Mouse (Mus musculus) liver, embryonic 12.5 days (tissue): Measurements from ENCODE around the gene Marveld2. TPM values are rescaled to one million over a fixed set of nuclear protein-coding genes. Genes with fewer than 3 reads are reported as not detected.

Experiments
- ATAC-seq: fragments of 200-750 bp; cut with Nextera tagmentation; 2 replicates; pipeline ENCODE4 v1.8.0; 2017; ENCODE audit warnings: moderate number of reproducible peaks, mild to moderate bottlenecking, moderate library complexity
- H3K27ac ChIP-seq: fragments of 300-500 bp; sonication (generic); 2 replicates; pipeline ENCODE4 v1.5.1; 2016; ENCODE audit warnings: mild to moderate bottlenecking
- H3K27me3 ChIP-seq: fragments of 300-500 bp; sonication (generic); replicated peaks from 2 replicates; pipeline ENCODE4 v1.6.1; 2016; ENCODE audit warnings: mild to moderate bottlenecking, moderate library complexity
- H3K36me3 ChIP-seq: fragments of 300-500 bp; sonication (generic); 2 replicates; pipeline ENCODE4 v1.6.1; 2016; ENCODE audit warnings: mild to moderate bottlenecking, moderate library complexity
- H3K4me1 ChIP-seq: fragments of 300-500 bp; sonication (generic); 2 replicates; pipeline ENCODE4 v1.6.1; 2016
- H3K4me2 ChIP-seq: fragments of 300-500 bp; sonication (generic); 2 replicates; pipeline ENCODE4 v1.6.1; 2016; ENCODE audit warnings: mild to moderate bottlenecking, moderate library complexity
- H3K4me3 ChIP-seq: fragments of 300-500 bp; sonication (generic); 2 replicates; pipeline ENCODE4 v1.5.1; 2016; ENCODE audit warnings: mild to moderate bottlenecking, moderate library complexity
- H3K9ac ChIP-seq: fragments of 300-500 bp; sonication (generic); 2 replicates; pipeline ENCODE4 v1.6.1; 2016; ENCODE audit warnings: mild to moderate bottlenecking, moderate library complexity
- H3K9me3 ChIP-seq: fragments of 300-500 bp; sonication (generic); replicated peaks from 2 replicates; pipeline ENCODE4 v1.6.1; 2016; ENCODE audit warnings: mild to moderate bottlenecking, moderate library complexity
- WGBS: fragments of 180-500 bp; shearing (Covaris S2); methylation state at CpG from one replicate; pipeline ENCODE4 v1.1.7; 2016; ENCODE audit not compliant: insufficient replicate concordance; 5-methylcytosine and 5-hydroxymethylcytosine counted together
- polyA plus RNA-seq: library from polyadenylated mRNA; unstranded; fragments of >200 nt; fragmentation: Nextera tagmentation; extraction: Ambion mirVana; gene quantifications from 2 replicates; pipeline ENCODE4 v1.2.1, GENCODE M21; 2016

Gene Marveld2
- 6.2 and 7.1 TPM in 2 replicates for polyA plus RNA-seq

DNA sequence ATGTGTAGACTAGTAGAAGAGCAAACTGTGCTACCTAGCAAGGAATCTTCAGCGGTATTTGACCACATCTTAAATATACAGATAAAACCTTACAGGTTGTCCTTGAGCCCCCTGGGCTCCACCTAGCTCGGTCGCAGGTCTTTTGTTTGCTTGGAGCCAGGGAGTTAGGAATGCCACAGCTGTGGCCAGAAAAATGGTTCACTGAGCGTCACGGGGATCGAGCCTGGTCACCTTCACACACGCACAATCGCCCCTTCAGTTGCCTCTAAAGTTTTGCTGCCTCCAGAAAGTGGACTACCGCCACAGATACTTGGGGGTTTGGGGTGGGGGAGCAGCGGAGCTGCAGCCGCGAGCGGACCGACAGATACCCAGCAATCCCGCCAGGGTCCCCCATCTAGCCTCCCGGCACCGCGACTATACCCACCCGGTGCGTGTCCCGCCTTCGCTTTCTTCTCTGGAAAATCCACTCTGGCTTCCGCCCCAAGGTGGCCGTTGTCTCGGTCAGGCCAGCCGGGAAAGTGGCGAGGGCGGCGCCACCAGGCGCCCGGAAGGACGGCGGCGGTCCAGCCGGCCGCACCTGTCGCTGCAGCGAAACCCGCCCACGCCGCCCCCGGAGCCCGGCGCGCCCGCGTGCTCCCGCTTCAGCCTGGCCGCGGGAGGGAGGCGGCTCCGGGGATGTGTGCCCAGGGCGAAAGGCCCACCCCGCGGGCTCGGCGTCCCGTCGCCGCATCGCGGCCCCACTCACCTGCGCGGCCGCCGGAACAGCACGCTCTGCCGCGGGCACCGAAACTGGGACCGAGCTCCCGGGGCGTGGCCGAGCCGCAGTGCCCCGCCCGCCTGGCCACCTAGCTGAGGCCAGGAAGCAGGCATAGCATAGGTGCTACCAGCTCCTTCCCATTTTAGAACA, at the start of gene Marveld2:
Marveld2 (minus strand) TSS at position 791 of the 907 bp plus-strand sequence.
- no peaks in the 10 kb centered on the region for H3K9me3 ChIP-seq
- 5% methylated on average over 77 of the region's 77 CpGs for WGBS
- peak within 1 kb of the TSS; percentile 71 for H3K9ac ChIP-seq
- H3K36me3 ChIP-seq: peaks cover 48% of the 10 kb centered on the region
- peaks cover 12% of the 10 kb centered on the region for H3K4me1 ChIP-seq
- H3K27ac ChIP-seq: peak within 1 kb of the TSS; percentile 33; the same call in 1 of the 2 replicates
- ATAC-seq: peak; percentile 78
- H3K27me3 ChIP-seq: peaks cover 12% of the 10 kb centered on the region; the same call in 1 of the 2 replicates
- peak within 1 kb of the TSS; percentile 68 for H3K4me3 ChIP-seq
- H3K4me2 ChIP-seq: peak within 1 kb of the TSS; percentile 89

- Histone ChIP-seq H3K27ac (no peak overlapping the region), H3K4me2 (no peak overlapping the region), H3K27me3 (no peaks in the 10 kb centered on the region), H3K36me3 (peaks cover 48% of the 10 kb centered on the region), H3K4me3 (no peak overlapping the region), H3K4me1 (no peaks in the 10 kb centered on the region), H3K9me3 (no peaks in the 10 kb centered on the region), H3K9ac (no peak overlapping the region)
- 35% methylated on average over 4 of the region's 4 CpGs for WGBS
- peak; percentile 18; the same call in 1 of the 2 replicates for ATAC-seq
Measured at GRCm38 (mm10) chr13:100659864-100660456, 43.2 kb upstream of the Marveld2 start.

DNA sequence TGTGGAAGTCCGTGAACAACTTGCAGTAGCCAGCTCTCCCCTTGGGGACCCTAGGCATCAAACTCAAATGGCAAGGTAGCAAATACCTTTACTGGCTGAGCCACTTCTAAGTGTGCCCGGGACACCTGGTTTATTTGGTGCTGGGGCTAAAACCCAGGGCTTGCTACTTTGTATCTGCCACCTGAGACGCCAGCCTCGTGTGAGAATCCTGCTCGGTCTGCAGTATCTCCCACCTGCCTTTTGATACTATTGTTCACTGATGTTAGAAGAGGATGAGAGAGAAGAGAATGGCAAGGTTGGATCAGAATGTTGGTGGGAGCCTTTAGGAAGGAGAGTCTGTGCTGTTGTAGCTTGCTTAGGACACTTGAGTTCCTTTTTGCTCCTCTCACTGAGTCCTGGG, 41.3 kb upstream of the Marveld2 start:
- 90% methylated on average over 5 of the region's 5 CpGs for WGBS
- H3K4me1 ChIP-seq: peaks cover 11% of the 10 kb centered on the region; the same call in 1 of the 2 replicates
- H3K9me3 ChIP-seq: no peaks in the 10 kb centered on the region
- 0 out of 2 replicates have a peak overlapping the region, but pooled peaks have one; percentile 6 for H3K27ac ChIP-seq
- H3K27me3 ChIP-seq: no peaks in the 10 kb centered on the region
- no peak overlapping the region for H3K4me3 ChIP-seq
- H3K4me2 ChIP-seq: no peak overlapping the region
- H3K36me3 ChIP-seq: peaks cover 45% of the 10 kb centered on the region
- no peak overlapping the region for H3K9ac ChIP-seq
- ATAC-seq: no peak

GRCm38 (mm10) chr13:100651439-100652186, 34.8 kb upstream of the Marveld2 start, which contains the start of gene Taf9:
Gene Taf9, plus strand, starts transcription at chr13:100651579.
- Histone ChIP-seq H3K4me3 (peak within 1 kb of the TSS; percentile 98), H3K9ac (peak within 1 kb of the TSS; percentile 89), H3K27ac (peak within 1 kb of the TSS; percentile 90), H3K4me1 (peaks cover 26% of the 10 kb centered on the region), H3K36me3 (peaks cover 39% of the 10 kb centered on the region), H3K27me3 (no peaks in the 10 kb centered on the region), H3K4me2 (peak within 1 kb of the TSS; percentile 94), H3K9me3 (no peaks in the 10 kb centered on the region)
- ATAC-seq: peak; percentile 65
- WGBS: 3% methylated on average over 50 of the region's 63 CpGs

DNA sequence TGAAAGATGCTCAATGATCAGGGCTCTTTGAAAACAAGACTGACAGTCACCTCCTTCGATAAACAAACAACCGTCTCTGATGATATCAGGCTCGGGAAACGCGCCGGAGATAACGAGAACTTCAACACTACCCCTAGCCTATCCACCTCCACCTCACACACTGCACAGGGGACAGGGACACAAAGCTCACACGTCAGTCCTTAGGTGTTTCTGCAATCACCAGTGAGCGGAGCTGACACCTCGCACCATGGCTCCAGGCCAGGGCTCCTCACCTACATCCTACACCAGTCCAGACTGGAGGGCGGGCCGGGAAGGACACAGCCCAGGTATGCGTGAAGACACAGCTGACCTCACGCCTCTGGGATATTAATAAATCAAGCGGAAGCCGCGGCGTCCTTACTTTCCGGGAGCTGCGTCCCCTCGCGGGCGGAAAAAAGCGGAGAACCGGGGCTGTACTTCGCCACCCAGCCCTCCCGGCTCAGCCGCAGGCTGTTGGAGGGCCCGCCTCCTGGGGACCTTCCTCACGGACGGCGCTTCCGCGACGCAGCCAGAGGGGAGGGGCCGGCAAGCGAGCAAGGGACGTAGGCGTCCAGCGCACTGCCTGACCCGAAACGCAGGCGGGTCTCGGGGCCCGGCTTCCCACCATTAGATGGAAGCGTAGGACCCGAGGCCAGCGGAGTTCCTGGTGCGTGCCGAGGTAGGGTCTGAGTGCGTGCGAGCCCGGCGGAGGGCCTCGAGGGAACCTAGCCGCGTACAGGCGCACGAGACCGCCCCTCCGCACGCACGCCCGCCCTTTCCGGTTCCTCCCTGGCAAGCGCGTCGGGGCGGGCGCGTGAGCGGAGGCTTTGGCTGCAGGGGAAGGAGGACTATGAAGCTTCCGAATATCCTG, 34.0 kb upstream of the Marveld2 start, which contains the start of the genes Ak6 and Rad17:
Ak6 (plus strand) TSS at position 430 of the 889 bp plus-strand sequence.
Rad17 (minus strand) TSS at position 502 of the 889 bp plus-strand sequence.
- Histone ChIP-seq H3K4me2 (peak within 1 kb of the TSS; percentile 94), H3K27me3 (no peaks in the 10 kb centered on the region), H3K4me3 (peak within 1 kb of the TSS; percentile 98), H3K36me3 (peaks cover 41% of the 10 kb centered on the region), H3K27ac (peak within 1 kb of the TSS; percentile 90), H3K4me1 (peaks cover 26% of the 10 kb centered on the region), H3K9me3 (no peaks in the 10 kb centered on the region), H3K9ac (peak within 1 kb of the TSS; percentile 89)
- peak; percentile 97 for ATAC-seq
- WGBS: under 1% methylated on average over 66 of the region's 73 CpGs

GRCm38 (mm10) chr13:100648223-100648622, 31.5 kb upstream of the Marveld2 start:
- H3K9me3 ChIP-seq: no peaks in the 10 kb centered on the region
- 82% methylated on average over 8 of the region's 8 CpGs for WGBS
- H3K27me3 ChIP-seq: no peaks in the 10 kb centered on the region
- H3K4me3 ChIP-seq: no peak overlapping the region
- peaks cover 17% of the 10 kb centered on the region for H3K4me1 ChIP-seq
- ATAC-seq: no peak
- H3K36me3 ChIP-seq: peaks cover 47% of the 10 kb centered on the region
- no peak overlapping the region for H3K27ac ChIP-seq
- no peak overlapping the region for H3K9ac ChIP-seq
- no peak overlapping the region for H3K4me2 ChIP-seq

DNA sequence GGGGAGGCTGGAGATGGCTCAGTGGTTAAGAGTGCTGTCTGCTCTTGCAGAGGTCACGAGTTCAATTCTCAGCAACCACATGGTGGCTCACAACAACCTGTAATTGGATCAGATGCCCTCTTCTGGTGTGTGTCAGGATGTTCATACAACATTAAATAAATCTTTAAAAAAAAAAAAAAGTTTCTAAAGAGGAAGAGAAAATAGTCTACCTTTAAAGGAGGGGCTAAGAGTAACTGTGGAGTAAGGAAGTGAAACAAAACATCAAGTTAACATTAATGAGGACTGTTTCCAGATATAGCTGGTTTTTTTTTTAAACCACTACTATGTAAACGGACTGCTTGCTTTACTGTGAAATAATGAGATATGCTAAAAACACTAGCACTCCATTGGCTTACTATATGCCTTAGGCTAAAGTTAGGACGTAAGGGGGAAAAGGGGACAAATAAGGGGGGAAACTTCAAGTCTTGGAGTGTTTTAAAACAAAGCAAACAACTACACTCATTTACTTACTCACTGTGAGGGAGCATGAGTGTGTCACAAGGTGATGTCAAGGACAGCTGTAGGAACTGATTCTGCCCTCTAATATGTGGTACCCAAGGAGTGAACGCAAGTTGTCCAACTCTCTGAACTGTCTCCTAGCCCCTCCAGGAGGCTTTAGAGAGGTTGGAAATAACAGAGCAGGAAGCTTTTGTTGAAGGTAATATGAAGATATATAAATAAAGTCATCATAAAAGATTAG, 25.9 kb upstream of the Marveld2 start:
- ATAC-seq: no peak
- 83% methylated on average over 4 of the region's 4 CpGs for WGBS

GRCm38 (mm10) chr13:100634106-100634691, 17.4 kb upstream of the Marveld2 start:
- WGBS: 58% methylated on average over 3 of the region's 3 CpGs
- ATAC-seq: no peak
- Histone ChIP-seq H3K27ac (no peak overlapping the region), H3K4me1 (peaks cover 3% of the 10 kb centered on the region; the same call in 1 of the 2 replicates), H3K36me3 (peaks cover 84% of the 10 kb centered on the region), H3K4me2 (no peak overlapping the region), H3K4me3 (no peak overlapping the region), H3K9ac (no peak overlapping the region), H3K27me3 (no peaks in the 10 kb centered on the region), H3K9me3 (no peaks in the 10 kb centered on the region)

More for the DNA sequence above, 25.9 kb upstream of the Marveld2 start:
- H3K4me3 ChIP-seq: no peak overlapping the region
- H3K36me3 ChIP-seq: peaks cover 96% of the 10 kb centered on the region
- H3K9me3 ChIP-seq: no peaks in the 10 kb centered on the region
- H3K9ac ChIP-seq: no peak overlapping the region
- H3K27ac ChIP-seq: no peak overlapping the region
- H3K4me1 ChIP-seq: no peaks in the 10 kb centered on the region
- H3K4me2 ChIP-seq: no peak overlapping the region
- H3K27me3 ChIP-seq: no peaks in the 10 kb centered on the region

GRCm38 (mm10) chr13:100622241-100622640, 5.5 kb upstream of the Marveld2 start:
- WGBS: 82% methylated on average over 4 of the region's 4 CpGs
- Histone ChIP-seq H3K36me3 (peaks cover 85% of the 10 kb centered on the region), H3K4me3 (no peak overlapping the region), H3K4me1 (no peaks in the 10 kb centered on the region), H3K27ac (no peak overlapping the region), H3K4me2 (no peak overlapping the region), H3K27me3 (0 out of 2 replicates have a peak, but pooled peaks cover 4% of the 10 kb centered on the region), H3K9me3 (no peaks in the 10 kb centered on the region), H3K9ac (no peak overlapping the region)
- no peak for ATAC-seq

GRCm38 (mm10) chr13:100617583-100617982, 812 bp upstream of the Marveld2 start:
- peaks cover 12% of the 10 kb centered on the region; the same call in 1 of the 2 replicates for H3K27me3 ChIP-seq
- H3K4me1 ChIP-seq: peaks cover 12% of the 10 kb centered on the region
- H3K27ac ChIP-seq: no peak overlapping the region
- ATAC-seq: no peak
- peaks cover 51% of the 10 kb centered on the region for H3K36me3 ChIP-seq
- no peak overlapping the region for H3K9ac ChIP-seq
- WGBS: 86% methylated on average over 13 of the region's 13 CpGs
- no peaks in the 10 kb centered on the region for H3K9me3 ChIP-seq
- H3K4me2 ChIP-seq: no peak overlapping the region
- no peak overlapping the region for H3K4me3 ChIP-seq
